Mouse (Mus musculus) heart, postnatal 0 days (tissue): Measurements from ENCODE around the gene Sec61a2. TPM values are rescaled to one million over a fixed set of nuclear protein-coding genes. Genes with fewer than 3 reads are reported as not detected.
A peak's percentile ranks its signal among the peaks of the same experiment; 100 is the strongest.

Experiments
- ATAC-seq: fragments of 200-750 bp; cut with Nextera tagmentation; 2 replicates; pipeline ENCODE4 v1.8.0; 2017; ENCODE audit warnings: low read depth, moderate number of reproducible peaks, moderate library complexity; ENCODE audit not compliant: insufficient read depth
- DNase-seq: peaks from one replicate; pipeline ENCODE4 v3.0.0-alpha.2; 2016; ENCODE audit warnings: low spot score
- H3K27ac ChIP-seq: fragments of 300-500 bp; sonication (generic); 2 replicates; pipeline ENCODE4 v1.5.1; 2014; ENCODE audit warnings: low read depth, mild to moderate bottlenecking
- H3K27me3 ChIP-seq: fragments of 300-500 bp; sonication (generic); 2 replicates; pipeline ENCODE4 v1.6.1; 2014; ENCODE audit warnings: low read length, mixed read lengths; ENCODE audit not compliant: control insufficient read depth, insufficient read depth
- H3K36me3 ChIP-seq: fragments of 300-500 bp; sonication (generic); replicated peaks from 2 replicates; pipeline ENCODE4 v1.6.1; 2014; ENCODE audit warnings: low read length, mixed read lengths; ENCODE audit not compliant: control insufficient read depth, insufficient read depth
- H3K4me1 ChIP-seq: fragments of 300-500 bp; sonication (generic); 2 replicates; pipeline ENCODE4 v1.6.1; 2014; ENCODE audit warnings: antibody characterized with exemption; ENCODE audit not compliant: control insufficient read depth, insufficient read depth
- H3K4me2 ChIP-seq: fragments of 300-500 bp; sonication (generic); 2 replicates; pipeline ENCODE4 v1.6.1; 2014; ENCODE audit warnings: low read depth, mild to moderate bottlenecking, low read length, moderate library complexity
- H3K4me3 ChIP-seq: fragments of 300-500 bp; sonication (generic); 2 replicates; pipeline ENCODE4 v1.5.1; 2014; ENCODE audit warnings: low read depth, low read length
- H3K9ac ChIP-seq: fragments of 300-500 bp; sonication (generic); replicated peaks from 2 replicates; pipeline ENCODE4 v1.6.1; 2014; ENCODE audit warnings: low read depth, low read length, mixed read lengths
- H3K9me3 ChIP-seq: fragments of 300-500 bp; sonication (generic); replicated peaks from 2 replicates; pipeline ENCODE4 v1.6.1; 2016; ENCODE audit warnings: low read length; ENCODE audit not compliant: control insufficient read depth
- CTCF ChIP-seq: IDR thresholded peaks from 2 replicates; pipeline ENCODE4 v1.5.1; 2016; ENCODE audit warnings: antibody characterized with exemption, control low read depth, low read depth
- EP300 ChIP-seq: IDR thresholded peaks from 2 replicates; pipeline ENCODE4 v1.6.1; 2016; ENCODE audit warnings: antibody characterized with exemption, low read depth
- WGBS: fragments of 180-500 bp; shearing (Covaris S2); extraction: QIAGEN DNeasy Blood & Tissue Kit; methylation state at CpG from one replicate; pipeline ENCODE4 v1.1.7; 2014; 5-methylcytosine and 5-hydroxymethylcytosine counted together
- polyA plus RNA-seq: library from polyadenylated mRNA; unstranded; fragments of >200 nt; fragmentation: Nextera tagmentation; extraction: Ambion mirVana; gene quantifications from 2 replicates; pipeline ENCODE4 v1.2.1, GENCODE M21; 2015
- total RNA-seq: library from RNA; depleted of rRNA; stranded (reverse); fragments of >200 nt; gene quantifications from 2 replicates; pipeline ENCODE4 v1.2.3, GENCODE M21; 2014; ENCODE audit warnings: low replicate concordance

Gene Sec61a2
- total and polyA plus RNA-seq, 2 experiments from 2014 or later = 26.4 to 36.7 TPM

DNA sequence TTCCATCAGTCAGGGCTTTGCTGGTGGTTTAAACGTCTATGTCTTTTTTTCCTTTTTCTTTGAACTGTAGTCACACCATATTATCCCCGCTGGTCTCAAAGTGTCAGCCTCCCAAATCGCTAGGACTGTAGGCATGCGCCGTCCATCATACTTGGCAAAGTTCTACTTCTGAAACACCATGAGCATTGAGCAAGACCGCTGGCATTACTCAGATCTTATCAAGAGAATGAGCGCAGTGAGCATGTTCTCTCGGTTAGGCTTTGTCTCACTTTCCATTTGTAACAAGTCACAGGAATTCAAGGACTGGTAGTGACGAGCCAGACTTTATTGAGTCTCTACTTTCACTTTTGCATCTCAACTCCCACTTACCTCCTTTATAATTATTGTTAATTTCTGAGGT, 44.1 kb downstream of the Sec61a2 start:
- ATAC-seq = no peak
- Histone ChIP-seq H3K27ac (no peak overlapping the region), H3K4me2 (no peak overlapping the region), H3K9ac (no peak overlapping the region), H3K4me1 (0 out of 2 replicates have a peak, but pooled peaks cover 3% of the 10 kb centered on the region), H3K27me3 (no peaks in the 10 kb centered on the region), H3K36me3 (peaks cover 4% of the 10 kb centered on the region; the same call in 1 of the 2 replicates), H3K9me3 (no peaks in the 10 kb centered on the region), H3K4me3 (no peak overlapping the region)
- TF ChIP-seq EP300 = no peak
- no peak for TF ChIP-seq CTCF
- no peak for DNase-seq
- WGBS = 77% methylated on average over 9 of the region's 9 CpGs

DNA sequence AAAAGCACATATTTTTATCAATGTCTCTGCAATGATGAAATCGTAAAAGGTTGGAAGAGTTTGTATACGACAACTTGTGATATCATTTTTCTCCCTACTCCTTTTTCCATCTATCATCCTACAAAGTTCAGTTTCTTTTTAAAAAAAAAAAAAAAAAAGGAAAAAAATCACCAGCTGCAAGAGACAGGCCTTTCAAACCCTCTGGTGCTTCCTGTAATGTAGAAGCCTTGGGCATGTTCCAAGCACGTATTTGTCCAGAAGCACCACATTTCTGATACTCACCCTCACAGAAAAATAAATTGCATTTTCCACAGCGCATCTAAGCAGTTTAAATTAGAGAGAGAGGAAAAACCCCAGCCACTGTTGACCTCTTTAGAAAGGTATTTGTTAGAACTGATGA, 49.4 kb downstream of the Sec61a2 start:
- TF ChIP-seq CTCF = no peak
- H3K27me3 ChIP-seq = no peaks in the 10 kb centered on the region
- H3K9ac ChIP-seq = peak overlapping the region; percentile 78
- no peak for ATAC-seq
- H3K4me2 ChIP-seq = peak overlapping the region; percentile 83
- H3K4me3 ChIP-seq = peak overlapping the region; percentile 91
- WGBS = 16% methylated on average over 4 of the region's 4 CpGs
- peaks cover 16% of the 10 kb centered on the region for H3K36me3 ChIP-seq
- 0 out of 2 replicates have a peak, but pooled peaks cover 8% of the 10 kb centered on the region for H3K4me1 ChIP-seq
- H3K27ac ChIP-seq = no peak overlapping the region
- no peak for DNase-seq
- no peaks in the 10 kb centered on the region for H3K9me3 ChIP-seq

DNA sequence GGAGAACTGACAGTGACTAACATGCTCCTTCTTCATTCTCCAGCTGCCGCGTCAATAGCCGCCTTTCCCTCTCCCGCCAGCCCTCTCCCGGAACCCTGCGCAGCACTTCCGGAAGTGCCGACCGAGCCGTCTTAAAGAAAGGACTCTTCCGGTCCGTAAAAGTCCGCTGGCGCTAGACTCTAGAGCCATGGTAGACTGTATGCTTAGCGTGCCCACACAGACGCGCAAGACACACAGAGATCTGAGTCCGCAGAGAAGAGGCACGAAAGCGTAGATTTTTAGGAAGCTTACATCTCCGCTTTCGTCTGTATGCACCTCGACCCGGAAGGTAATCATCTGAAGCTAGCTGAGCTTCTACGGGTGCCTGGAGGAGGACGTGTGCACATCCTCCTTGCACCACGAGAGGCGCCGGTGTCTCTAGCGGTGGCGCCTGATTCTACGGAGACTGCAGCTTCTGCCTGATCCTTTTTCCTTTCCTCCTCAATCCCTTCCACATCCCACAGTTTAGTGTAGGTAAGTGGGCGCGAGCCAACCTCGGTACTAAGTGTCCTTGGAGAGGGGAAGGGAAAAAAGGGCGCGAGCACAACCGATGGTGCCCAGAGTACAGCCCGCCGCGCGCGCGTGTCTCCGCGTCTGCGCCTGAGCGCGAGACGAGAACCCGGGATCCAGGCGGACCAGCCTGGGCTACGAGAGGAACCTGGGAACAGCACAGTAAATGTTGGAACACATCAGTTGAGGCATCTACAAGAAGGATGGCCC, 50.2 kb downstream of the Sec61a2 start, which contains the start of the genes Nudt5 and Cdc123:
Nudt5 (plus strand) TSS at position 147 of the 759 bp plus-strand sequence.
Cdc123 (minus strand) TSS at position 292 of the 759 bp plus-strand sequence.
- TF ChIP-seq EP300 (0 out of 2 replicates have a peak, but pooled peaks have one; percentile 57), CTCF (peak; percentile 74)
- no peaks in the 10 kb centered on the region for H3K27me3 ChIP-seq
- H3K36me3 ChIP-seq = peaks cover 20% of the 10 kb centered on the region
- no peaks in the 10 kb centered on the region for H3K9me3 ChIP-seq
- ATAC-seq (peak; percentile 95), DNase-seq (peak; percentile 96)
- 0 out of 2 replicates have a peak, but pooled peaks cover 8% of the 10 kb centered on the region for H3K4me1 ChIP-seq
- WGBS = under 1% methylated on average over 52 of the region's 53 CpGs
- H3K4me3 ChIP-seq = peak within 1 kb of the TSS; percentile 91
- H3K4me2 ChIP-seq = peak within 1 kb of the TSS; percentile 83
- H3K27ac ChIP-seq = peak within 1 kb of the TSS; percentile 91
- H3K9ac ChIP-seq = peak within 1 kb of the TSS; percentile 78

DNA sequence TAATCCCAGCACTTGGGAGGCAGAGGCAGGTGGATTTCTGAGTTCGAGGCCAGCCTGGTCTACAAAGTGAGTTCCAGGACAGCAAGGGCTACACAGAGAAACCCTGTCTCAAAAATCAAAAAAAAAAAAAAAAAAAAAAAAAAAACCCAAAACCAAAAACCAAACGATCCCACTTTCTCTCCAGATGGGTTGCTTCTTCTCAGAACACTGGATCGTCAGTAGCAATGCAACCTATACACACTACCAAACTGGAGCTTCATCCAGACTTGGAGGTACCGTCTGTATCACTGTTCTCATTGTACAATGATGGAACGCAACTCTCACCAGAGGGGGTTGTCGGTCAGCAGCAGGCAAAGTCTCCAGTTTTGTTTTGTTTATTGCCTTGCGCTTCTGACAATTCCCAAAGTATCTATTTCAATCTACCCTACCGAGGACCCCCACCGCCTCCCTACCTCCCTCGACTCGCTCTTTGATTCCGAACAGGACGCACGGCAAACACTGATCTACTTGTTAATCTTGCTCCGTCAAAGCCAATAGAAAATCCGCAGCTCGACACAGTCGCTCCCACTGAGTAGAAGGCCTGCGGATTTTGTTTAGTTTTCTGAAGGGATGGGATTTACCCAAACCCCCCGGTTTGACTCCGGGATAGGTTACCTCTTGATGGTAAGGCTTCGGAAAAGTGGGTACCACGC, 50.9 kb downstream of the Sec61a2 start:
- WGBS = 3% methylated on average over 23 of the region's 23 CpGs
- Histone ChIP-seq H3K9me3 (no peaks in the 10 kb centered on the region), H3K27me3 (no peaks in the 10 kb centered on the region), H3K27ac (peak overlapping the region; percentile 91), H3K4me3 (peak overlapping the region; percentile 91), H3K4me2 (peak overlapping the region; percentile 83), H3K4me1 (0 out of 2 replicates have a peak, but pooled peaks cover 8% of the 10 kb centered on the region), H3K9ac (peak overlapping the region; percentile 78), H3K36me3 (peaks cover 27% of the 10 kb centered on the region)
- DNase-seq (no peak), ATAC-seq (peak; percentile 10; the same call in 1 of the 2 replicates)
- TF ChIP-seq EP300 = no peak
- no peak for TF ChIP-seq CTCF

DNA sequence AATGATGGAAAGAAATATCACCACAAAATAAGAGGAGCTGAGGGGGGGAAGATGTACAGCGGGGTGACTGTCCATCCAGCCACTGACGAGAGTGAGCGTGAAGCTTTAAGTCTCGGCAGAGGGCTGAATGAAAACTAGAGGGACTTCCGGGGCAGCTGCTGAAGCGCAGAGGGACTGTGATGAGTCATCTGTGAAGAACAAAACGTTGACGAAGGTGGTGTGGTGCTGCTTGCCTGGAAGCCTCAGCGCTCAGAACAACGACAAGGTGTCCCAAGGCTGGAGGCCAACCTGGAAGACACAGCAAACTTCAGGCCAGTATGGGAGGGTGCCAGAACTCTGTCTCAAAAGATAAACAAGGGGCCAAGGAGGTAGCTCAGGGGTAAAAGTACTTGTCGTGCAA, 54.4 kb downstream of the Sec61a2 start:
- H3K27ac ChIP-seq = no peak overlapping the region
- H3K9me3 ChIP-seq = no peaks in the 10 kb centered on the region
- no peak overlapping the region for H3K4me2 ChIP-seq
- ATAC-seq (no peak), DNase-seq (no peak)
- H3K4me1 ChIP-seq = 0 out of 2 replicates have a peak, but pooled peaks cover 2% of the 10 kb centered on the region
- H3K36me3 ChIP-seq = peaks cover 50% of the 10 kb centered on the region
- TF ChIP-seq EP300 (no peak), CTCF (no peak)
- H3K4me3 ChIP-seq = no peak overlapping the region
- 94% methylated on average over 11 of the region's 11 CpGs for WGBS
- H3K27me3 ChIP-seq = no peaks in the 10 kb centered on the region
- no peak overlapping the region for H3K9ac ChIP-seq
